Mouse (Mus musculus): ENCODE measurements around the gene Lsm7.
A peak's percentile ranks its signal among the peaks of the same experiment; 100 is the strongest.

DNA sequence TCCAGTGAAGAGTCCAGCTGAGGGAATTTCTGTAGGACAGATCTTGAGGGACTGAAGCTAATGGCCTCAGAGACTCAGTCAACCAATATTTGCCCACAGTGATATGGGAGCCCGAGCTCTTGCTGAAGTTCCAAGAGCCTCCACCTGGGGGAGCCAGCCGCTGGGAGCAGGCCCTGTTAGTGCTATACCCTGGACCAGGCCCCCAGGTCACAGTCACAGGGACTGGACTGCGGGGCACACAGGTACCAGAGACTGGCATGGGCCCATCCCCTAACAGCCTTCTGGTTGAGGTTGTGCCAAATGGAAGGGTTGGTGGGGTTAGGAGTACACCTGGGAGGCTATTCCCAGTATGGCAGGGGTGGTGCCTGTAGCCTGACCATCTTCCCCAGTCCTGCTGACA, 49.1 kb downstream of the Lsm7 start:
- peak; percentile 70 for TF ChIP-seq CTCF (IDR thresholded peaks at IDR 0.05; ENCODE audit: low read depth, low read length)
- no peak for TF ChIP-seq POLR2A (IDR thresholded peaks at IDR 0.05; ENCODE audit: insufficient read depth, low read length)

Measured in ES-Bruce4 (cell line).